Mouse (Mus musculus): ENCODE results near the gene Cck. TPM values are rescaled to one million over a fixed set of nuclear protein-coding genes. Genes with fewer than 3 reads are reported as not detected.
A peak's percentile ranks its signal among the peaks of the same experiment; 100 is the strongest.

The Cck gene
- 8.1 and 12.1 TPM in 2 replicates for polyA plus RNA-seq (2015; fragmentation: Nextera tagmentation; extraction: Ambion mirVana)

DNA sequence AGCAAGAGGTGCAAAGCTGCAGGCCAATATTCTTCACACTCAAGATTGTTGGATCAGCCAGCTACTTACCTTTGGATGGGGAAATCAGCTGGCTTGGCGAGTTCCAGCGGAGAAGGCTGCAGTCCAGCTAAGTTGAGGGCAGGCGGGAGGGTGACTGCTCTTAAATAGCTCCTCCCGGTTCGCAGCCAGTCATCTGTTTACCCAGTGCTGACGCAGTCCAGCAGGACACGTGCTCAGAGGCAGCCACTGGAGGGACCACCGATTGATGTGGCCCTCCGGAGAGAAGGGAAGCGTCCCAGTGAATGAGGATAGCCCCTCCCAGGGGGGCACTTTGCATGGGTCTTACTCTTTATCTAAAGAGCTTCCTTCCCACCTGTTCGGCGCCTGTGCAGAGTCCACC lies at the start of gene Cck:
TSS of gene Cck (minus strand) at position 166 of the 400 bp plus-strand sequence.
- peak within 1 kb of the TSS; percentile 48 for H3K4me2 ChIP-seq
- H3K4me3 ChIP-seq (replicated peaks), result peak within 1 kb of the TSS; percentile 25
- WGBS, result 2% methylated on average over 12 of the region's 12 CpGs
- H3K27me3 ChIP-seq (replicated peaks), result peaks cover 53% of the 10 kb centered on the region
- H3K27ac ChIP-seq, result no peak within 1 kb of the TSS
- peak; percentile 86; the same call in 1 of the 2 replicates for ATAC-seq (ENCODE audit: insufficient read depth, low FRiP score, low read depth)
- peaks cover 13% of the 10 kb centered on the region; the same call in 1 of the 2 replicates for H3K4me1 ChIP-seq
- H3K9me3 ChIP-seq, result no peaks in the 10 kb centered on the region
- H3K36me3 ChIP-seq, result no peaks in the 10 kb centered on the region
- H3K9ac ChIP-seq, result no peak within 1 kb of the TSS

DNA sequence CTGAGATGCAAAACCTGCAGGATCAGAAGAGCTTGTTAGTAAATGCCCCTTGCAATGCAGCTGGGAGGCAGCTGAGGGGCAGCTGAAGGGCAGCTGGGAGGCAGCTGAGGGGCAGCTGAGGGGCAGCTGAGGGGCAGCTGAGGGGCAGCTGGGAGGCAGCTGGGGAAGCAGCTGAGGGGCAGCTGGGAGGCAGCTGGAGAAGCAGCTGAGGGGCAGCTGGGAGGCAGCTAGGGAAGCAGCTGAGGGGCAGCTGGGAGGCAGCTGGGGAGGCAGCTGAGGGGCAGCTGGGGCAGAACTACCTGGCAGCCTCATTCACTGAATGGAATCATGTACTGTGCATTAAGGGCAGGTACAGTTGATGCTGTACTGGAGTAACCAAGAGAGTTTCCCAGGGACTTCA lies 46.0 kb upstream of the Cck start:
- no peaks in the 10 kb centered on the region for H3K27me3 ChIP-seq (replicated peaks)
- ATAC-seq (ENCODE audit: insufficient read depth, low FRiP score, low read depth), result no peak
- no peak overlapping the region for H3K9ac ChIP-seq
- H3K36me3 ChIP-seq, result no peaks in the 10 kb centered on the region
- H3K4me1 ChIP-seq, result no peaks in the 10 kb centered on the region
- H3K27ac ChIP-seq, result no peak overlapping the region
- no peaks in the 10 kb centered on the region for H3K9me3 ChIP-seq
- no peak overlapping the region for H3K4me3 ChIP-seq (replicated peaks)
- H3K4me2 ChIP-seq, result no peak overlapping the region

DNA sequence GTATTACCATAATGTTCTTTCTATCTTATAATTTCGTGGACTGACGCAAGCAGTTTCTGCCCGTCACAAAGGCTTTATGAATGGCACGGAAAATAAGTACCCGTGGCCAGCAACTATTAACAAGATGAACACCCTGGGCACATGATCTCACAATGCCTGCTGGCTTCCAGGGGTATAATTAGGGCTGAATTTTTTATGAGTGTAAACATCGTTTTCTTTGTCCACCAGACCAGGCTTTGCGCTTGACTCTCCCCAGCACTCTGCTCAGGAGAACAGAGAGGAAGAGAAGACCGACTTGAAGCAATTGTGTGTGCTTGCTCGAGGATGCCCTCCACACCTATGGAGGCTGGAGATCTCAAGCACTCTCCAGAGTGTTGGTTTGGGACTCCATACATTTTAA lies 37.1 kb upstream of the Cck start:
- 87% methylated on average over 9 of the region's 9 CpGs for WGBS

DNA sequence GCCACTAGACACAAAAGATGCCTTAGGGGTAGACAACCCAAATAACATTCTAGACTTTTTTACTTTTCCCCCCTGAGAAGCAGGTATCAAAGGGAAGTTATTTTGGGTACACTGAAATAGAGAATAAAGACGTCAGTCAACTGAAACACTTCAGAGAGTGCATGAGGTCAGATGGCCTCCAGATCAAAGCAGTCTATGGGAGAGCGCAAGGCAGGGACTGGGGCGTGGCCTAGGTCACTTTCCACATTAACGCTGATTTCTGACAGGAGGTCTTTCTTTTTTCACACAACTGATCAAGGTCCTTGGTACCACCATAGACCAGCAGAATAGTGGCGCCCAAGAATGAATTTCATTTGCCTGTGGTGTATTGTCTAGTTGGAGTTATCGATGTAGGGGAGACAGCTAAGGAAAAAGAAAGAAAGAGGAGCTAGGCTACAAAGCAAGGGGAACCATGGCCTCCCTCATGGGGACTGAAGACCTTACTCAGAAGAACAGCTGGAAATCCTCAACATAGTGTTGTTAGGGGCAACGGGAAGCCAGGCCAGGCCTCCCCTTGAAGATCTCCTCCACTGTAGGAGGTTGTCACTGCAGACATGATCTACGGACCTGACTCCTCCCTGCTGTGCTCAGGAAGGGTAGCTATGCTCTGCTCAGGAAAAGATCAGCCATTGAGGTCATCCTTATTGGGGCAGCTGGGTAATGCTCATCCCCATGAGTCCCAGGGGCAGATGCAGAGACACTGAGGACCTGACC lies 33.3 kb upstream of the Cck start:
- Histone ChIP-seq H3K9me3 (no peaks in the 10 kb centered on the region), H3K27ac (no peak overlapping the region), H3K36me3 (no peaks in the 10 kb centered on the region), H3K4me1 (no peaks in the 10 kb centered on the region), H3K4me2 (no peak overlapping the region), H3K9ac (no peak overlapping the region), H3K27me3 (replicated peaks) (no peaks in the 10 kb centered on the region), H3K4me3 (replicated peaks) (no peak overlapping the region)
- WGBS, result 59% methylated on average over 8 of the region's 8 CpGs
- no peak for ATAC-seq (ENCODE audit: insufficient read depth, low FRiP score, low read depth)

More for the DNA sequence above, 37.1 kb upstream of the Cck start:
- H3K4me1 ChIP-seq, result no peaks in the 10 kb centered on the region
- H3K9me3 ChIP-seq, result no peaks in the 10 kb centered on the region
- no peaks in the 10 kb centered on the region for H3K36me3 ChIP-seq
- no peak overlapping the region for H3K9ac ChIP-seq
- H3K4me2 ChIP-seq, result no peak overlapping the region
- H3K4me3 ChIP-seq (replicated peaks), result no peak overlapping the region
- ATAC-seq (ENCODE audit: insufficient read depth, low FRiP score, low read depth), result no peak
- H3K27me3 ChIP-seq (replicated peaks), result no peaks in the 10 kb centered on the region
- no peak overlapping the region for H3K27ac ChIP-seq

DNA sequence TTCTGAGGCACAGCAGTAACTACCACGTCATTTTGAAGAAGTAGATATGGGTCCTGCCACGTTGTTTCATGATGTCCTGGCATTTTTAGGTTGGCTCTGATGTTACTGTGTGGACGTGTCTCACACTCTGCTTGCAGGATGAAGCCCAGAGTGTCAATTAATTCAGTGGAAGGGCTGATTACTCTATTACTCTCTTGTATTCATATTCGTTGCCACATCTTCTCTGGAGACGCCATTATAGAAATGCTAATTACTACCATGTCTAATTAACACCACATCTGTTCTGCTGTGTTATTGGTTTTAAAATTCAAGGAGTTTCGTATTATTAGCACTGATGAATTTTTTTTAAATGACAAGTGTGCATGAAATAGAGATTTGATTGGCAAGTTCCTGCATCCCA lies 30.7 kb upstream of the Cck start:
- Histone ChIP-seq H3K9me3 (no peaks in the 10 kb centered on the region), H3K27me3 (replicated peaks) (no peaks in the 10 kb centered on the region), H3K4me3 (replicated peaks) (no peak overlapping the region), H3K36me3 (no peaks in the 10 kb centered on the region), H3K9ac (no peak overlapping the region), H3K4me1 (no peaks in the 10 kb centered on the region), H3K27ac (no peak overlapping the region), H3K4me2 (no peak overlapping the region)
- 75% methylated on average over 6 of the region's 6 CpGs for WGBS
- no peak for ATAC-seq (ENCODE audit: insufficient read depth, low FRiP score, low read depth)

DNA sequence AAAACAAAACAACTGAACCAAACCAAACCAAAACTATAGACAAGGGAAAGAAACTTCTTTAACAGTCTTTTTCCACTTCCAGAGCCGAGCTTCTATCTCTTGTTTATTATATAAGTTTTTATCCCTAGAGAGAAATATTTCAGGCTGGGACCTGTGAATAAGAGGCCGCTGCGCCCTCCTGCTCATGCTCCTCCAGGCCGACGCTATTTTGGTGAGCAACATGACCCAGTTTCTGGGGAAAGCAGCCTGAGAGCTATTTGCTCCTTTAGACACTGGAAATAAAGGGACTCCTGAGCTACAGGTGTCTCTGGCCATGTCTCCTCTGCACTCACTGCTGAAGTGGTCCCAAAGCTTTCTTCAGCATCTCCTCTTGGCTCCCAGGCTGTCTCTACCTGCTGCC lies 24.6 kb upstream of the Cck start:
- 68% methylated on average over 5 of the region's 5 CpGs for WGBS
- no peaks in the 10 kb centered on the region for H3K27me3 ChIP-seq (replicated peaks)
- no peak overlapping the region for H3K27ac ChIP-seq
- H3K4me3 ChIP-seq (replicated peaks), result no peak overlapping the region
- H3K4me2 ChIP-seq, result no peak overlapping the region
- no peaks in the 10 kb centered on the region for H3K36me3 ChIP-seq
- H3K4me1 ChIP-seq, result no peaks in the 10 kb centered on the region
- H3K9ac ChIP-seq, result no peak overlapping the region
- no peaks in the 10 kb centered on the region for H3K9me3 ChIP-seq
- ATAC-seq (ENCODE audit: insufficient read depth, low FRiP score, low read depth), result no peak

DNA sequence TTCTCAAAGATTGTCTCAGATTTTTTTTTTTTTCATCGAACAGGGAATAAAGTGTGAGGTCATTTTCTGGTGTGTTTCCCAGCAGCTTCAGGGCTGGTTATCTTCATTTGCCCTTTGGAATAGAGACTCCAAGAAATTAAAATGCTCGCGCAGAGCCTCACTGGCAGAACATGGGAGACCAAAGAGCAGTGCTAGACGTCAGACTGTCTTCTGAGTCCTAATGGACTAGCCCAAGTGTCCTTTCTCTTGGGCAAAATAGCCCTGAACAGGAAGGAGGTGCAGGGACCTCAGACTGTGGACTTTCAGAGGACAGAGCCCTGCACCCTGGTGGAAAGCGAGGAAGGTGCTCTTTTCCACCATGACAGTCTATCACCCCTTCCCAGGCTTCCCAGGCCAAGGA lies 19.0 kb upstream of the Cck start:
- Histone ChIP-seq H3K4me2 (no peak overlapping the region), H3K4me3 (replicated peaks) (no peak overlapping the region), H3K4me1 (no peaks in the 10 kb centered on the region), H3K9me3 (no peaks in the 10 kb centered on the region), H3K27ac (no peak overlapping the region), H3K27me3 (replicated peaks) (no peaks in the 10 kb centered on the region), H3K36me3 (no peaks in the 10 kb centered on the region), H3K9ac (no peak overlapping the region)
- ATAC-seq (ENCODE audit: insufficient read depth, low FRiP score, low read depth), result no peak
- WGBS, result 77% methylated on average over 5 of the region's 5 CpGs

DNA sequence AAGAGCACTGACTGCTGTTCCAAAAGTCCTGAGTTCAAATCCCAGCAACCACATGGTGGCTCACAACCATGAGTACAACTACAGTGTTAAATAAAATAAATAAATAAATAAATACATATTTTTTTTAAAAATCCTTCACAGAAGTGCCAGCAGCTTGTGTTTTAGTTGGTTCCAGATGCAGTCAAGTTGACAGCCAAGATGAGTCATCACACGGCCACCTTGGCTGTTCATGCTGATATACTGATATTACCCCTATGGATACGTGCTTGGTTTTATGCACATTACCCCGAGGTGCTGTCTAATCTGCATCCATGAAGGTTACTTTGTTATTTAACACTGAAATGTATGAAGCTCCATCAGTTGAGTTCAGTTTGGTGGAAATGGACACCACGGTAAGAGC lies 16.4 kb upstream of the Cck start:
- no peaks in the 10 kb centered on the region for H3K36me3 ChIP-seq
- ATAC-seq (ENCODE audit: insufficient read depth, low FRiP score, low read depth), result no peak
- no peaks in the 10 kb centered on the region for H3K4me1 ChIP-seq
- no peak overlapping the region for H3K9ac ChIP-seq
- no peaks in the 10 kb centered on the region for H3K27me3 ChIP-seq (replicated peaks)
- H3K4me2 ChIP-seq, result no peak overlapping the region
- no peak overlapping the region for H3K4me3 ChIP-seq (replicated peaks)
- H3K9me3 ChIP-seq, result no peaks in the 10 kb centered on the region
- no peak overlapping the region for H3K27ac ChIP-seq
- WGBS, result 90% methylated on average over 4 of the region's 4 CpGs

DNA sequence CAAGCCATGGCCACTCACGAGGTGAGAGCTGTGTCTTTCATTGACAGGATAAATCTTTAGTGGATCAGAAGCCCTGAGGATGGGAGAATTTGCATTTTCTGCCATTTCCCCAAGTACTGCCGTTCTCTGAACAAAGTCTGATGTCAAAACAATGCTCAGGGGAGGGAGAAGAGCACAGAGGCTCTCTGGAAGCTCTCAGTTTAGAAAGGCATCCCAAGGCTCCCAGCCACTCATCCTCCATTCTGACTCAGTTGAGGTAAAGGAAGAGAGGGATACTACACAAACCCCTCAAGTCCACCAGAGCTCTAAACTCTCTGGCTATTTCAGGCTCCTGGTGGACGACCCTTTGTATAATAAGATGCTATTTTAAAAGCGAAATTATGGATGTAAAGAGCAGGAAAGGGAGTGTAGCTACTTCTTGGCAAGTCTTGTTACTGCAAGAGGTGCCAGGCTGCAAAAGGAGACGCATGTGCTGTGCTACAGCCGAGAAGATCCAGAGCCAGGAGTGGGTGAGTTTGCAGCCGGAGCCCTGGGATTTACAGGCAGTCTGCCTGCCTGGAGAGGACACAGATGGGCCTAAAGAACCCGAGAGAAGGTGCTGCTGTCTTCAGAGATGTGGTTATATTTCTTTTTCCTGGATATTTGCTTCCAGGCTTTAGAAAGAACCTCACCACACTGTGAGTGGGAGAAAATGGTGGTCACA lies 11.1 kb upstream of the Cck start:
- Histone ChIP-seq H3K36me3 (no peaks in the 10 kb centered on the region), H3K9ac (no peak overlapping the region), H3K27me3 (replicated peaks) (no peaks in the 10 kb centered on the region), H3K4me3 (replicated peaks) (no peak overlapping the region), H3K4me1 (no peaks in the 10 kb centered on the region), H3K9me3 (no peaks in the 10 kb centered on the region), H3K27ac (no peak overlapping the region), H3K4me2 (no peak overlapping the region)
- WGBS, result 57% methylated on average over 8 of the region's 8 CpGs
- ATAC-seq (ENCODE audit: insufficient read depth, low FRiP score, low read depth), result no peak

DNA sequence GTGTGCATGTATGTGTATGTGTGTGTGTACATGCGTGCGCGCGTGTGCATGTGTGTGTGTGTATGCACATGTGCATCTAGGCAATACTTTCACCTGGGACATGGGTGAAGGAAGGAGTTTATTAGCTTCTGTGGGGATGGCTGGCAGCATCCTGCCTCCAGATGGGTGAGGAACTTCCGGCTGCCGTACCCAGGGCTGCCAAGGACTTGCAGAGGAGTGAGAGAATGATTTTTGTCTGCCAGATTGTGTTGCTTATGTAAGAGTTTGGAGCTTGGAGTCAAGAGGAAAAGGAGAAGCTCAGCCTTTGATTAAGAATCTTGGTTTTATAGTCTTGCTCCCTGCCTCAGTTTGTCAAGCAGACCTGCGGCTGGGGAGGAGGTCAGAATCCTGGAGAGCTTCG lies 9.9 kb upstream of the Cck start:
- ATAC-seq (ENCODE audit: insufficient read depth, low FRiP score, low read depth), result no peak
- WGBS, result 88% methylated on average over 8 of the region's 8 CpGs
- no peak overlapping the region for H3K4me3 ChIP-seq (replicated peaks)
- no peaks in the 10 kb centered on the region for H3K36me3 ChIP-seq
- H3K4me1 ChIP-seq, result no peaks in the 10 kb centered on the region
- no peaks in the 10 kb centered on the region for H3K9me3 ChIP-seq
- H3K9ac ChIP-seq, result no peak overlapping the region
- H3K27ac ChIP-seq, result no peak overlapping the region
- H3K4me2 ChIP-seq, result no peak overlapping the region
- H3K27me3 ChIP-seq (replicated peaks), result no peaks in the 10 kb centered on the region

DNA sequence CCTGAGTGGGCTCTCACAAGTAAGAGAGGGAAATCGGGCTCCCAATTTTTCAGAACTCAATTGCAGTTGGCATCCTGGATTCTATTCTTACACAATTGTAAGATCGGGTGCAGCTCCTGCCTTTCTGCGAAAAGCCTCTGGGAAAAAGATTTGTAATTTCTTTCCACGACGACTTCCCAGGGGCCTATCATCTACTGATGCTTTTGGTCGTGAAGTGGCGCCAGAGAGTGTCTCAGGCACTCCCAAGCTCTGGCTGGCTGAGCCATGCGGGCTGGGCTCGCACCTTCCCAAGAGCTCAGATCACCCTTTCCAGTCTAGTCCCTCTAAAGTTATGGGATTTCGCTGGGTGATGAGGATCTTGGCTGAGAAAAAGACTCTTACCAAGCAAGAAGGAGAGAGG lies 608 bp upstream of the Cck start:
- H3K27ac ChIP-seq, result no peak overlapping the region
- no peak overlapping the region for H3K4me2 ChIP-seq
- 29% methylated on average over 10 of the region's 10 CpGs for WGBS
- no peak overlapping the region for H3K9ac ChIP-seq
- H3K4me3 ChIP-seq (replicated peaks), result no peak overlapping the region
- H3K4me1 ChIP-seq, result peaks cover 13% of the 10 kb centered on the region; the same call in 1 of the 2 replicates
- no peaks in the 10 kb centered on the region for H3K9me3 ChIP-seq
- peaks cover 53% of the 10 kb centered on the region for H3K27me3 ChIP-seq (replicated peaks)
- no peaks in the 10 kb centered on the region for H3K36me3 ChIP-seq
- ATAC-seq (ENCODE audit: insufficient read depth, low FRiP score, low read depth), result no peak

DNA sequence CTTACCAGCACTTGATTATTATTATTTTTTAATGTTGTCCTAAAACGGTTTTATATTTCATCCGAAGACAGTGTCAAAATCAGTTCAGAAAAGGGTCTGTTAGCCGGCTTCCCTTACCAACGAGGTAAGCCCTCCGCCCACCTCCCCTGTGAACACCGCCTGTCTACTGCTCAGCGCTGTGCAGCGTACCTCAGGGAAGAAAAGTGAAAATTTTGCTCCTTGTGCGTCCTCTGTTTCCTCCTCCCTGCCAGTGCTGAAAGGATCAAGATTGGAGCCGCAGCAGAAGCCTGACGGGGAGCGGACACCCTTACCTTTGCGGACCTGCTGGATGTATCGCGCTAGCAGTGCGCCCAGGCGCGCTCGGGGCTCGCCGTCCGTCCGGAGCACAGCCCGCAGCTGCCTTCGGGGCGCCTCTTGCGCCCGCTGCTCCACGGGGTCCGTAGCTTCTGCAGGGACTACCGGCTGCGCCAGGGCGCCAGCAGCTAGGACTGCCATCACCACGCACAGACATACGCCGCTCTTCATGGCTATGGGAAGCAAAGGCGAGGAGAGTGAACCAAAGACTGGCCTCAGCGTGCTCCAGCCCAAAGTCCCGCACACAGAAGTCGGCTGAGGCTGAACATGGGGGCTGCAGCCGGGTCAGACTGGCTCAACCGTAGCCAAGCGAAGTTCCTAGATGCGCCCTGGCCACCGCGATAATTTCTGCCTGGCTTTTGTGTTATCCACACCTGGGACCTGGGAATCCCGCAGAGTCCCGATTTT lies 1.3 kb downstream of the Cck start:
- Histone ChIP-seq H3K4me1 (peaks cover 13% of the 10 kb centered on the region; the same call in 1 of the 2 replicates), H3K27me3 (replicated peaks) (peaks cover 58% of the 10 kb centered on the region), H3K27ac (no peak overlapping the region), H3K9me3 (no peaks in the 10 kb centered on the region), H3K9ac (no peak overlapping the region), H3K4me3 (replicated peaks) (peak overlapping the region; percentile 25), H3K36me3 (no peaks in the 10 kb centered on the region), H3K4me2 (peak overlapping the region; percentile 48)
- ATAC-seq (ENCODE audit: insufficient read depth, low FRiP score, low read depth), result no peak
- 2% methylated on average over 48 of the region's 48 CpGs for WGBS

Measured in stomach, embryonic 15.5 days (tissue).